11 mouse cellular contexts compared by ENCODE assay signal in genomic region chr16:35317460-35317859, GRCm38 (mm10).
"Had no signal": no experiment of that assay in that cellular context is flagged by ENCODE, and none has a peak within 500 bp of the region (broad histone marks: within the 10 kb centered on the region; RNA-seq: fewer than 3 reads in every experiment).

No protein-coding gene starts in this region.

- ATAC-seq: liver, embryonic 12.5 days; midbrain, embryonic 16.5 days had no signal

- DNase-seq: kidney, adult 2 months; kidney, postnatal 14 days; lung, embryonic 14.5 days; lung, postnatal 10 days; lung, postnatal 4 days; retina, postnatal 1 day; right cerebral cortex, postnatal 4 days; spleen, adult 18-20 months; thymus, postnatal 14 days had no signal
